Mouse (Mus musculus) lung, postnatal 0 days (tissue): ENCODE results near the gene St8sia2. TPM values are rescaled to one million over a fixed set of nuclear protein-coding genes. Genes with fewer than 3 reads are reported as not detected.

Experiments used
- ATAC-seq: fragments of 200-750 bp; cut with Nextera tagmentation; 2 replicates; pipeline ENCODE4 v1.8.0; 2017; ENCODE audit warnings: moderate library complexity
- DNase-seq: peaks from one replicate; pipeline ENCODE4 v3.0.0-alpha.2; 2016; ENCODE audit warnings: low spot score
- H3K27ac ChIP-seq: fragments of 300-500 bp; sonication (generic); 2 replicates; pipeline ENCODE4 v1.5.1; 2014; ENCODE audit warnings: antibody characterized with exemption, mild to moderate bottlenecking, low read length, mixed read lengths
- H3K27me3 ChIP-seq: fragments of 300-500 bp; sonication (generic); replicated peaks from 2 replicates; pipeline ENCODE4 v1.6.1; 2014; ENCODE audit warnings: low read length, mixed read lengths; ENCODE audit not compliant: insufficient read depth
- H3K36me3 ChIP-seq: fragments of 300-500 bp; sonication (generic); 2 replicates; pipeline ENCODE4 v1.6.1; 2014; ENCODE audit warnings: low read length, mixed read lengths; ENCODE audit not compliant: insufficient read depth
- H3K4me1 ChIP-seq: fragments of 300-500 bp; sonication (generic); 2 replicates; pipeline ENCODE4 v1.6.1; 2014; ENCODE audit warnings: antibody characterized with exemption, low read depth, low read length, mixed read lengths; ENCODE audit not compliant: insufficient read depth
- H3K4me2 ChIP-seq: fragments of 300-500 bp; sonication (generic); replicated peaks from 2 replicates; pipeline ENCODE4 v1.6.1; 2014; ENCODE audit warnings: low read depth, mild to moderate bottlenecking, low read length, moderate library complexity, mixed read lengths
- H3K4me3 ChIP-seq: fragments of 300-500 bp; sonication (generic); 2 replicates; pipeline ENCODE4 v1.5.1; 2014; ENCODE audit warnings: low read depth, low read length
- H3K9ac ChIP-seq: fragments of 300-500 bp; sonication (generic); replicated peaks from 2 replicates; pipeline ENCODE4 v1.6.1; 2014; ENCODE audit warnings: low read depth, mild to moderate bottlenecking
- H3K9me3 ChIP-seq: fragments of 300-500 bp; sonication (generic); 2 replicates; pipeline ENCODE4 v1.6.1; 2016; ENCODE audit warnings: low read length, mixed read lengths
- CTCF ChIP-seq: IDR thresholded peaks from 2 replicates; pipeline ENCODE4 v1.5.1; 2016; ENCODE audit warnings: antibody characterized with exemption, mild to moderate bottlenecking
- EP300 ChIP-seq: IDR thresholded peaks from 2 replicates; pipeline ENCODE4 v1.6.1; 2016; ENCODE audit warnings: antibody characterized with exemption, mild to moderate bottlenecking, control low read depth
- WGBS: fragments of 180-500 bp; shearing (Covaris S2); extraction: QIAGEN DNeasy Blood & Tissue Kit; methylation state at CpG from one replicate; pipeline ENCODE4 v1.1.7; 2014; 5-methylcytosine and 5-hydroxymethylcytosine counted together
- polyA plus RNA-seq: library from polyadenylated mRNA; unstranded; fragments of >200 nt; fragmentation: Nextera tagmentation; extraction: Ambion mirVana; gene quantifications from 2 replicates; pipeline ENCODE4 v1.2.1, GENCODE M21; 2015

The St8sia2 gene
- polyA plus RNA-seq, 1 experiment from 2014 or later, result 3.5 TPM

- Histone ChIP-seq H3K36me3 (no peaks in the 10 kb centered on the region), H3K4me3 (no peak overlapping the region), H3K9ac (no peak overlapping the region), H3K27me3 (no peaks in the 10 kb centered on the region), H3K9me3 (no peaks in the 10 kb centered on the region), H3K4me1 (no peaks in the 10 kb centered on the region), H3K4me2 (no peak overlapping the region), H3K27ac (no peak overlapping the region)
- WGBS, result 85% methylated on average over 8 of the region's 8 CpGs
- no peak for TF ChIP-seq CTCF
- TF ChIP-seq EP300, result no peak
- no peak for ATAC-seq
- DNase-seq, result no peak
Measured at GRCm38 (mm10) chr7:74045166-74045957, 31.9 kb upstream of the St8sia2 start.

DNA sequence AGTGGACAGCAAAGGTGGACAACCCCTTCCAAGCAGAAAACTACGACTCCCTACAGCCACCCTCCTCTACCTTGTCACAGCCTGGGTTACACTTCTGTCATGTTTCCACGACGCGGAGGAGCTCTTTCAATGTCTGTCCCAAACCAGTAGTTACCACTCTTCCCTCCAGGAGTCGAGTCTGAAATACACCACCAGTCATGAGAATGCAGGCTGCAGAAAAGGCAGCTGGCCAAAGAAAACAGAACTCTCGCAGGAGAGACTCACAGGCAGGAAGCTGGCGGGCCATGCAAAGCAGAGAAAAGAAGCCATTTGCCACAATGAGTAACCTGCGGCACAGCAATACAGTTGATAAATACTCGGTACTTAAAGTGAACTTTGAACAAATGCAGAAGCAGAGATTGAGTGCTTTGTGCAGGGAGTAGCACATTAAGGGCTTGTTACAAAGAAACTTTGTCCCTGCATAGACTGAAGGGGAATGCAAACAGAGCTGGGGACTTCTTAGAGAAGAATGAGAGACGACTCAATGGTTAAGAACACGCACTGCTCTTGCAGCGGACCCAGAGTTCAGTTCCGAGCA lies 30.2 kb upstream of the St8sia2 start:
- no peaks in the 10 kb centered on the region for H3K4me1 ChIP-seq
- TF ChIP-seq CTCF (no peak; the same call in 1 of the 2 replicates), EP300 (no peak)
- H3K9me3 ChIP-seq, result no peaks in the 10 kb centered on the region
- no peaks in the 10 kb centered on the region for H3K36me3 ChIP-seq
- no peak overlapping the region for H3K4me3 ChIP-seq
- no peak overlapping the region for H3K27ac ChIP-seq
- H3K27me3 ChIP-seq, result no peaks in the 10 kb centered on the region
- peak; percentile 23; the same call in 1 of the 2 replicates for ATAC-seq
- no peak overlapping the region for H3K4me2 ChIP-seq
- peak; percentile 63 for DNase-seq
- H3K9ac ChIP-seq, result no peak overlapping the region
- 45% methylated on average over 13 of the region's 13 CpGs for WGBS

DNA sequence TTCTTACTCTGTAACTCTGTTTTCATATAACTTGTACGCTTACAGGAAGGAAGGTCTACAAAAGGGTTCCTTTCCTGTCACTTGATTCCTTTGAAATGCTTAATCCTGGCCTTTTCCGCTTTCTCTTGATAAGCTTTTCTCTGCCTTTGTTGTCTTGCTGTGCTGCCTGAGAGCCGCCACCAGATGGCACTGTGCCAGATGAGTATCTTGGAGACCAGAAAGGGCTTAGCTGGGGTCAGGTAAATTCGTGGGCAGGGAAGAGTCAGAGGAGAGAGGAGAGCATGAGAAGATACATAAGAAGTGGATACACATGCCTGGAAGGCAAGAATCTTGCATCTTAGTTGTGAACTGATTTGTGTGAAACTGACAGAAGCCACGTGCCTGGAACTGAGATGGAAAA lies 11.5 kb upstream of the St8sia2 start:
- ATAC-seq, result peak; percentile 17; the same call in 1 of the 2 replicates
- peak; percentile 63 for DNase-seq
- Histone ChIP-seq H3K27ac (no peak overlapping the region), H3K9ac (no peak overlapping the region), H3K9me3 (no peaks in the 10 kb centered on the region), H3K36me3 (no peaks in the 10 kb centered on the region), H3K4me3 (no peak overlapping the region), H3K4me2 (no peak overlapping the region), H3K4me1 (no peaks in the 10 kb centered on the region), H3K27me3 (no peaks in the 10 kb centered on the region)
- peak; percentile 88 for TF ChIP-seq CTCF
- no peak for TF ChIP-seq EP300
- WGBS, result 14% methylated on average over 5 of the region's 5 CpGs

DNA sequence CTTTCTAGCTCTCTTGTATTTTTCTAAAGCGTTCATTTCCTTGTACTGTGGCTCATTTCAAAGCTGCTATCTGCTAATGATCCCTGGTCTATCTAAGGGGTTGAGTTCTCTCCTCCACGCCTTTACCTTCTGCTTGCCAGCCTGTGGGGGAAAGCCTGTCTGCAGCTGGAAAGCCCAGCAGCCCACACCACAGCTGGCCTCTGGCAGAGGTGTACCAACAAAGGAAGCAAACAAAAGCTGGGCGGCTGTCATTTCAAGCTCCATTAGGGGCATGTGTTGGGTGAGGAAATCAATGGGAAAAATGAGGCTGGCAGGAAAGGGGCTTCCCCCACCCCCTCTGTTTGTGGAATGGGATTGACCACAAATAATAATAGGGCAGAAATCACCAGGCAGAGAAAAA lies 10.7 kb upstream of the St8sia2 start:
- Histone ChIP-seq H3K27ac (no peak overlapping the region), H3K4me3 (no peak overlapping the region)
- no peak for ATAC-seq

DNA sequence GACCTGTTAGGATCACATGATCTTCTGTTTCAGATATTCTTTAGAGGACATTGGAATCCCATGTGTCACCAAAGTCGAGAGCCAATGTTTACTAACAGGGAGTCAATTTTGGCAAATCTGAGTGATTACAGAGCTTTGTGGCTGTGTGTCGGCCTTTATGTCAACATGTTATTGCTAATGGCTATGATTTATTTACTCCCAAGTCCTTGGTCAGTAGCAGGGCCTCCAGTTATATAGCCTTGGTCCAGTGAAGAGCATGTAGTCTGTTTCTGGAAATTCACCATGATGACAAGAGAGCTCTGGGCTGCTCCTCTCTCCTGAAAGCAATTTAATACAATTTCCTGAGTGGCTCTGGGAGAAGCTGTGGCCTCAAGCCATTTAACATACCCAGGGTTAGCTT lies 9.1 kb upstream of the St8sia2 start:
- DNase-seq, result peak; percentile 11
- ATAC-seq, result no peak
- H3K9ac ChIP-seq, result no peak overlapping the region

More for the DNA sequence above, 10.7 kb upstream of the St8sia2 start:
- Histone ChIP-seq H3K9me3 (no peaks in the 10 kb centered on the region), H3K9ac (no peak overlapping the region), H3K36me3 (no peaks in the 10 kb centered on the region), H3K4me1 (no peaks in the 10 kb centered on the region), H3K4me2 (no peak overlapping the region), H3K27me3 (no peaks in the 10 kb centered on the region)
- DNase-seq, result no peak
- 60% methylated on average over 3 of the region's 3 CpGs for WGBS
- TF ChIP-seq CTCF (no peak), EP300 (no peak)

GRCm38 (mm10) chr7:74021771-74022170 lies 8.3 kb upstream of the St8sia2 start:
- DNase-seq (no peak), ATAC-seq (no peak)
- Histone ChIP-seq H3K27ac (no peak overlapping the region), H3K36me3 (no peaks in the 10 kb centered on the region), H3K27me3 (no peaks in the 10 kb centered on the region), H3K4me3 (no peak overlapping the region), H3K4me1 (no peaks in the 10 kb centered on the region), H3K4me2 (no peak overlapping the region), H3K9ac (no peak overlapping the region), H3K9me3 (no peaks in the 10 kb centered on the region)
- 76% methylated on average over 6 of the region's 6 CpGs for WGBS
- TF ChIP-seq EP300 (no peak), CTCF (no peak)

More for the DNA sequence above, 9.1 kb upstream of the St8sia2 start:
- H3K4me2 ChIP-seq, result no peak overlapping the region
- WGBS, result 42% methylated on average over 2 of the region's 2 CpGs
- TF ChIP-seq EP300 (no peak), CTCF (no peak)
- H3K4me1 ChIP-seq, result no peaks in the 10 kb centered on the region
- no peaks in the 10 kb centered on the region for H3K27me3 ChIP-seq
- H3K4me3 ChIP-seq, result no peak overlapping the region
- no peak overlapping the region for H3K27ac ChIP-seq
- no peaks in the 10 kb centered on the region for H3K36me3 ChIP-seq
- H3K9me3 ChIP-seq, result no peaks in the 10 kb centered on the region
